9 mouse cellular contexts compared by ENCODE assay signal in the genomic region with DNA sequence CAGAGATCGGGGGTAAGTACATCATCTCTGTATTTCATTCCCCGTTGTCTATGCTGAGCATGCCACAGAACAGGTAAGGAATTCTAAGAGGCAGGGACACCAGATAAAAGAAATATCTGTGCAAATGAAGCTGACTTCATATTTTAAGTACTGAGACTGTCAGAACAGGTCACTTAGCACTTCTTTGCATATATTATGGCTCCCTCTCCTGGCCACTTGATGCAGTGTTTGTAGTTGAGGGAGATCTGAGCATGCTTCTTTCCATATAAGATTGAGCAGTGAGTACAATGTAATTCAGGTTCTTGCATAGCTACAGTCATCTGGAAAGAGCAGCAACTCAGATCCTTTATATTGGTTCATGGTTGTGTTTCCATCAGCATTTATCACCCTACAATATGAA.
A peak's percentile ranks its signal among the peaks of the same experiment; 100 is the strongest.
DNase-seq lines count a peak whose midpoint lies in the region; ATAC-seq and TF ChIP-seq lines count a peak whose summit lies in the region.
"Had no signal": no experiment of that assay in that cellular context is flagged by ENCODE, and none has a peak within 500 bp of the region (broad histone marks: within the 10 kb centered on the region; RNA-seq: fewer than 3 reads in every experiment).

No protein-coding gene starts in this region.

- 0 out of 2 replicates have a peak, but pooled peaks have one; percentile 68 for ATAC-seq in kidney, embryonic 14.5 days (ENCODE audit: low FRiP score, low TSS enrichment)
- ATAC-seq in kidney, embryonic 16.5 days (ENCODE audit: low FRiP score, low TSS enrichment) = no peak
- ATAC-seq in stomach, postnatal 0 days (ENCODE audit: low FRiP score, low TSS enrichment) = no peak
- ATAC-seq in midbrain, embryonic 13.5 days = no peak

- H3K4me1 ChIP-seq in kidney, embryonic 14.5 days (ENCODE audit: control insufficient read depth, insufficient read depth, low read length) = no peaks in the 10 kb centered on the region
- no peaks in the 10 kb centered on the region for H3K4me1 ChIP-seq in kidney, embryonic 16.5 days (ENCODE audit: insufficient read depth, low read length)
- no peaks in the 10 kb centered on the region for H3K4me1 ChIP-seq in stomach, postnatal 0 days (replicated peaks; ENCODE audit: control insufficient read depth, insufficient read depth)
- no peaks in the 10 kb centered on the region for H3K4me1 ChIP-seq in midbrain, embryonic 13.5 days (replicated peaks)
- H3K4me1 ChIP-seq: hindbrain, embryonic 15.5 days; stomach, embryonic 15.5 days had no signal

- no peak for TF ChIP-seq POLR2A in brain, embryonic 14.5 days (IDR thresholded peaks at IDR 0.05; ENCODE audit: borderline replicate concordance, extremely low read depth, insufficient read depth, insufficient read length, poor library complexity, severe bottlenecking)

- DNase-seq in right cerebral cortex, adult 18-20 months = peak; percentile 3
- no peak for DNase-seq in right cerebral cortex, postnatal 14 days
- peak; percentile 37 for DNase-seq in brain, embryonic 14.5 days (ENCODE audit: low read depth)
- peak; percentile 14 for DNase-seq in stomach, postnatal 0 days (ENCODE audit: low spot score)

- no peak for TF ChIP-seq EP300 in stomach, postnatal 0 days (optimal IDR thresholded peaks at IDR 0.05)

- TF ChIP-seq CTCF in brain, embryonic 14.5 days (IDR thresholded peaks at IDR 0.05; ENCODE audit: borderline replicate concordance, extremely low read depth, insufficient read depth, insufficient read length) = peak; percentile 37; the same call in 1 of the 2 replicates
- peak; percentile 67 for TF ChIP-seq CTCF in stomach, postnatal 0 days (IDR thresholded peaks at IDR 0.05; ENCODE audit: low read depth)

- no peak overlapping the region for H3K4me3 ChIP-seq in kidney, embryonic 14.5 days (ENCODE audit: low read length)
- no peak overlapping the region for H3K4me3 ChIP-seq in kidney, embryonic 16.5 days (ENCODE audit: low read length)
- H3K4me3 ChIP-seq in stomach, postnatal 0 days (ENCODE audit: low read depth, low read length) = no peak overlapping the region
- no peak overlapping the region for H3K4me3 ChIP-seq in midbrain, embryonic 13.5 days (replicated peaks)
- H3K4me3 ChIP-seq: hindbrain, embryonic 15.5 days; stomach, embryonic 15.5 days had no signal

- H3K27ac ChIP-seq in kidney, embryonic 14.5 days (ENCODE audit: low read depth, low read length) = no peak overlapping the region
- H3K27ac ChIP-seq in kidney, embryonic 16.5 days (ENCODE audit: low read length) = no peak overlapping the region
- H3K27ac ChIP-seq in stomach, postnatal 0 days (replicated peaks) = no peak overlapping the region
- H3K27ac ChIP-seq in midbrain, embryonic 13.5 days = no peak overlapping the region
- H3K27ac ChIP-seq: hindbrain, embryonic 15.5 days; stomach, embryonic 15.5 days had no signal

- no peak overlapping the region for H3K4me2 ChIP-seq in kidney, embryonic 14.5 days (replicated peaks; ENCODE audit: low read depth, low read length)
- H3K4me2 ChIP-seq in kidney, embryonic 16.5 days (replicated peaks; ENCODE audit: low read depth, low read length) = no peak overlapping the region
- H3K4me2 ChIP-seq in stomach, postnatal 0 days (replicated peaks; ENCODE audit: low read depth) = no peak overlapping the region
- H3K4me2 ChIP-seq in midbrain, embryonic 13.5 days (replicated peaks) = no peak overlapping the region
- H3K4me2 ChIP-seq: hindbrain, embryonic 15.5 days; stomach, embryonic 15.5 days had no signal

- H3K9ac ChIP-seq in kidney, embryonic 14.5 days (ENCODE audit: low read depth, low read length) = no peak overlapping the region
- no peak overlapping the region for H3K9ac ChIP-seq in kidney, embryonic 16.5 days (replicated peaks; ENCODE audit: low read length)
- H3K9ac ChIP-seq in stomach, postnatal 0 days (ENCODE audit: low read length) = no peak overlapping the region
- H3K9ac ChIP-seq in midbrain, embryonic 13.5 days (replicated peaks) = no peak overlapping the region
- H3K9ac ChIP-seq: hindbrain, embryonic 15.5 days; stomach, embryonic 15.5 days had no signal

- WGBS in kidney, embryonic 14.5 days = 90% methylated on average over 2 of the region's 2 CpGs
- 89% methylated on average over 2 of the region's 2 CpGs for WGBS in kidney, embryonic 16.5 days
- 85% methylated on average over 2 of the region's 2 CpGs for WGBS in stomach, postnatal 0 days
- 90% methylated on average over 2 of the region's 2 CpGs for WGBS in midbrain, embryonic 13.5 days

- no peaks in the 10 kb centered on the region for H3K27me3 ChIP-seq in kidney, embryonic 14.5 days (ENCODE audit: control insufficient read depth, insufficient read depth, low read length)
- H3K27me3 ChIP-seq in kidney, embryonic 16.5 days (ENCODE audit: insufficient read depth, low read length) = no peaks in the 10 kb centered on the region
- no peaks in the 10 kb centered on the region for H3K27me3 ChIP-seq in stomach, postnatal 0 days (ENCODE audit: control insufficient read depth, insufficient read depth, low read length)
- H3K27me3 ChIP-seq in midbrain, embryonic 13.5 days = no peaks in the 10 kb centered on the region
- H3K27me3 ChIP-seq: hindbrain, embryonic 15.5 days; stomach, embryonic 15.5 days had no signal

- no peaks in the 10 kb centered on the region for H3K36me3 ChIP-seq in kidney, embryonic 14.5 days (ENCODE audit: control insufficient read depth, insufficient read depth, low read length)
- no peaks in the 10 kb centered on the region for H3K36me3 ChIP-seq in kidney, embryonic 16.5 days (ENCODE audit: insufficient read depth, low read length)
- H3K36me3 ChIP-seq in stomach, postnatal 0 days (ENCODE audit: control insufficient read depth, insufficient read depth, low read length) = no peaks in the 10 kb centered on the region
- no peaks in the 10 kb centered on the region for H3K36me3 ChIP-seq in midbrain, embryonic 13.5 days
- H3K36me3 ChIP-seq: hindbrain, embryonic 15.5 days; stomach, embryonic 15.5 days had no signal

- no peaks in the 10 kb centered on the region for H3K9me3 ChIP-seq in kidney, embryonic 14.5 days (ENCODE audit: control insufficient read depth, low read length)
- H3K9me3 ChIP-seq in kidney, embryonic 16.5 days (ENCODE audit: low read length) = no peaks in the 10 kb centered on the region
- H3K9me3 ChIP-seq in stomach, postnatal 0 days (ENCODE audit: control insufficient read depth, low read length) = no peaks in the 10 kb centered on the region
- H3K9me3 ChIP-seq in midbrain, embryonic 13.5 days = no peaks in the 10 kb centered on the region
- H3K9me3 ChIP-seq: hindbrain, embryonic 15.5 days; stomach, embryonic 15.5 days had no signal
